Mouse (Mus musculus): ENCODE data around the gene Gm3685.
"Not testable (repeated sequence)": the region's sequence is repeated elsewhere in the genome, so short reads cannot be mapped to it uniquely, and the experiment has no call there.

The Gm3685 gene

DNA sequence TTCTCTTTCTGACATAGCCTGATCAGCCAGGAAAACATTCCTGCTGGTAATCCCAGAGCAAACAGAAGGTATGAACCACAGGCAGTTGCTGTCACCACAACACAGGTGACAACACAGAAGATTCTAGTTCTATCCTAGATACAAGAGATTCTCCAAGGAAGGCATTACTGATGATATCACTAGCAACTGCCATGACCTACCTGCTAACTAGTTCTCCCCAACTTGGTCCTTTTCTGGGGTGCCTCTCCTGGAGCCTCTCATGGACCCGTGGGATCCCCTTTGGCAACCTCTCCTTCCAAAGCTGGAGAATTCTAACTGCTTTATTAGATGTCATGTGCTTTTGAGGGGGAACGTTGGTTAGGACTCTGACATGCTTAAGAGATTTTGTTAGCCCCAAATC is at the start of gene Gm3685:
Gm3685 (minus strand) TSS at position 101 of the 400 bp plus-strand sequence.
- DNase-seq (ENCODE audit: extremely low read depth, low read depth, low spot score): not testable (repeated sequence)

DNA sequence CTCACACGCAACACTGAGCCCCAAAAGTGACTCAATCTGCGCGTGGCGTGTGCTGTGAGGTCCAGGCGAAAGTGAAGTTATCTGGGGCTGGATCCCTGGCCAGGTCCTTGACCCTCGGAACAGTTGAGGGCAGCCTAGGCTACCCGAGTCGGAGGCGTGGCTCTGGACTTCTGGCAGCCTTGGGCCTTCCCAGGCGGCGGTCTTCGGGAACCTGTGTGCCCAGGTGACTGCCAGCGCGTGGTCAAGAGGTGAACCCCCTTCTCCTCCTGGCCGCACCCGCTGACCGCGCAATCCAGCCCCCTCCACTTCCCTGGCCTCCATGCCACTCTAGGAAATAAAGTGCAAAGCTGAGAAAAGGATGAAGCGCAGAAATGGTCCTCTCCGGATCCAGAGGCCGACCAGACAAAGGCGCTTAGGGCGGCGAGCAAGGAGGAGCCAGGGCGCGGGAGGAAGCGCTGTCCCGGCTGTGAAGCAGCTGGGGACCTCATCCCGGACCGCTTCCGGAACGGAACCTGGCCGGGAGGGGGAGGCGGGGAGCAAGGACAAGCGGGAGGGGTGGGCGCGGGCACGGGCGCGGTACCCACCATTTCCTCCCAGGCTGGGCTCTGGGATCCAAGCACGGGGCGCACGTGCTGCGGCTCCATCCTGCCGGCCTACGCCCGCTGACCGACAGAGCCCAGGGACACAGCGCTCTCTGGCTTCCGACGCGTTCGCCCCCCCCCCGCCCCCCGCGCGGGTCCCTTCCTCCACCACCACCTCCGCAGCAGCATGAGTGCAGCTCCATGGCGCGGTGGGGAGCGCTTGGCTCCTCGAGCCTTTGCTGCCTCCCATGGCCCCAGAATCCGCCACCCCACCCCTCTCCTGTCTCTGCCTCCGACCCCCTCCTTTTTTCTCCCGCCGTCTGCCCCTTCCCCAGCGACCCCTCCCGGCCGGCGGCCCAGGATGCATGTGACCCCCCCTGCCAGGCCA is 17.7 kb downstream of the Gm3685 start, which contains the start of gene Gm10406:
Gm10406 (minus strand) TSS at position 669 of the 969 bp plus-strand sequence.
- DNase-seq (ENCODE audit: extremely low read depth, low read depth, low spot score): not testable (repeated sequence)

DNA sequence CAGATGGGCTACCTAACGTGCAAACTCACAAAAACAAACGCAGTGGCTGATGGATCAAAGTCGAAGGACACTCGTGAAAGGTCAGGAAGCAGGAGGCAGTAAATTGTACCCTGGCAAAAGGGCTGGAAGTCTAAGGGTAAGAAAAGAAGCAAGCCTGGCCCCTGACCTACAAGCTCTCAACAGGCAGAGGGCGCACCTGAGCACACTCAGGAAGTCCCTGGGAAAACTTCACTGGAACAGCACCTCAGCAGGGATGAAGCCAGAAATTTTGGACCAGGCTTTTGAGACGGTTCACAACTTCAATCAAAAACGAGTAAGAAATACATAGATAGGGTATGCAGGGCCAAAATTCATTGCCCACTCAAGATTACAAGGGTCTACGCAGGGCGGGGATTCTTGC is 18.5 kb downstream of the Gm3685 start:
- not testable (repeated sequence) for DNase-seq (ENCODE audit: extremely low read depth, low read depth, low spot score)
